Mouse (Mus musculus): Measurements from ENCODE around the gene Stx12.

The Stx12 gene

DNA sequence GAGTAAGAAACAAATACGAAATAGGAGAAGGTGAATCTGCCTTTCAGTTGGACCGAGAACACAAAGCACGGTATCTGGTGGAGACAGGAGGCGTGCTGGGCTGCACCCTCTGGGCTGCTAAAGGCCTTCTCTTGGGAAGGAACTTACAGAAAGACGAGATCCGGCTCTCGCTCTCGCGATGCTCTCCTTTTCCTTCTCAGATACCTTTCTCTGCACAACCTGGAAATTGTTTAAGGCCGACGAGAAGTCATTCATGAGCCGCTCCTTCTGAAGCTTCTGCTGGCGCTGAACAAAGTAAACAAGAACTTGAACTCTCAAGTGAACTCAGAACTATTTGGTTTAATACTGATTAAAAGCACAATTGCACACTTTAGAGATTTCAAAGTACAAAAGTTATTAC is 21.3 kb downstream of the Stx12 start:
- no peak for DNase-seq

DNA sequence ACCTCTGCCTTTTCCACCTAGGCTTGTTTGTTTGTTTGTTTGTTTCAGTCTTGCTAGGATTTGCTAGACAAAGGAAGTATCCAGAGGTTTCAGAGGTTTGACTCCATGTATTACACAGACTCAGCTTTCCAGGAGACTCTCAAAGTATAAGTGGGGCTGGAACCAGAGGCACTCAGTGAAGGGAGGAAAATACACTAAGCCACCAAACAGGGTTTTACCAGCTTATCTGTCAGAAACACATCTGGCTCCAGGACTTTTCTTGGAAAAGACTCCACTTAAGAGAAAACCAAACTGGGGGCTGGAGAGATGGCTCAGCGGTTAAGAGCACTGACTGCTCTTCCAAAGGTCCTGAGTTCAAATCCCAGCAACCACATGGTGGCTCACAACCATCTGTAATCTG is 23.4 kb downstream of the Stx12 start:
- DNase-seq, result no peak

DNA sequence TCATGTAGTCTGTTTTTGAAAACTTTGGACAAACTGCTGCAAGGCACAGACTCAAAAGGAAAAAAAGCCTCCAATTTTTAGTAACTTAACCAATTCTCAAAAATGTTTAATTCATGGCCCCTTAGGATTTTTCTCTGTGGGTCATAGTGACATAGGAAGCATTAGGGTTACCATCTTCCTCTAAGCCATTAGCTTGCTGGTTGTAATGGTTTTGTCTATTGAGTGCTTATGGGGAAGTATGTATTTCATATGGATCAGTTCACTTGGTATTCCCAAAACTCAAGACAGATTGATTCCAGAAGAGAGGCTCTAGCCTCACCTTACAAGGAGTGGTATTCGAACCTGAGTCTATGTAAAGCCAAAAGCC is 40.6 kb downstream of the Stx12 start:
- DNase-seq, result no peak

DNA sequence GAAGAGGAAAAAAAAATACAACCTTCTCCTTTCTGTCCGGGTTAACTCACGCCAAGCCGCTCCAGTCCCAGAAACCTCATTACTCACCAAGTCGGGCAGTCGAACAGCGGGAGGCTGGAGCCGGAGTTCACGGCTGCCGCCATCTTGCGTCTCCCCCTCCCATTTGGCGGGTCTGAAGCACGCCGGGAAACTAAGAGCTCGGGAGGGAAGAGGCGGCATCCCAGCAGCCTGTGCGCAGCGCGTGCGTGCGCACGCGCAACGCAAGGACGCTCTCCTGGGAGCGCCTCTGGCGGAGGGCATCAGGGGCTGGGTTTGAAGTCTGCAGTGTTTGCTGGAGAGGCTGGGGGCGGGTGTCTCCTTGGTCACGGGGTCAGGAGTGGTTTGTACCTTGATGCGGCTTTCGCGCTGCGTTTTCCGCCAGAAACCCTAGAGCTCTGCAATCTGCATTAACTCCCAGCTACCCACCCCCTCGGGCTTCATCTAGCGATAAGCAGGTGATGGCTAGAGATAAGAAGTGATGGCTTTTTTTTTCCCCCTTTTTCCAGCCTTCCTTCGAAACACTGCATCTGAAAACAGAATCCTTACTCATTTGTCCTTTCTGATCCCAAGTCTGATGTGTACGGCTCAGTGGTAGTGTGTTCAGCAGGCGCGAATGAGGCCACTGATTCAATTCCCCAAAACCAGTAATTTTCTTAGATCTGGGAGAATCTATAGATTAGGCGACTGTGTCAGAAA is 41.2 kb downstream of the Stx12 start, which contains the start of gene Ppp1r8:
Gene Ppp1r8 (minus strand): TSS at position 200 of the 735 bp plus-strand sequence.
- peak; percentile 83 for DNase-seq

DNA sequence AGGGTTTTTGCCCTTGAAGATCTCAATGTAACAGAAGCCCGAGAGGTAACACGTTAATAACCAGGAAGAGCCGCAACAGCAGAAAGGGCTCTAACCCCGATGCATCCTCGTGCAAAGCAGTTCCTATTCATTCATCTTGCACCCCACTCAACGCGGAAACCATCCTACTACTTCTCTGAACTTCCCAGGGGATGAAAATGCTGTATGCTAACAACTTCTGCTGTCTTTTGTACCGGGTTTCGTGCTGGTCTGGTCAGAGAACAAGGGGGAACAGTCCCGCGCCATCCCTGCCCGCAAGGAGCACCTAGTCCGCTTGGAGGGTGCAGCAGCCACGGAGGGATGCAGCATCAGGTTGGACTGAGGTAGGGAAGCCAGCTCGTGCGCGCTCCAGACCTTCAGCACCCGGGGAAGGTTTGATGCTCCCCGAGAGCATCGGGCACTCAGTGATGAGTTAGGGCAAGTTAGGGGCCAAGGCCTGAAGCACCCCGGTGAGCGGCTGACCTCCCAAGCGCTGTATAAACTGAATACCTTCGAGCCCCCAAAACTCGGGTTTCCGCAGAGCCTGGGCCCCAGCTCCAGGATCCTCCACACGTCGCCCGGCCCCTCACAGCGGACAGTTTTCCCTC is 41.9 kb downstream of the Stx12 start:
- peak; percentile 17 for DNase-seq

DNA sequence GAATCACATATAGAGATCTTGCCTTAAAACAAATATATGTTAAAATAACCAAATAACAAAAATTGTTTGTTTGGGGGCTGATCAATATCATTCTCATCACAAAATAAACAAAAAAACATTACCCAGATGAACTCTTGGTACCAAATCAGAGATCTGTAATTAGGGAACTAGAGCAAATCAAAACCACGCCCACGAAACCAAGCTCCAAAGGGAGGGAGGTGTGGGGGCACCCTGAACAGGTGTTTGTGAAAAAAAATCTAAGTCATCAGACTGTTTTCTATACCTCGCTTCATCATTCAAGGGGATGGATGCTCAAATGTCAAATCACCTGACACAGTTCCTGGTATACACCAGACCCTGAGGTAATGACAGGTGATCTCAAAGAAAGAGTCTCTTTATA is 42.8 kb downstream of the Stx12 start:
- DNase-seq, result no peak

DNA sequence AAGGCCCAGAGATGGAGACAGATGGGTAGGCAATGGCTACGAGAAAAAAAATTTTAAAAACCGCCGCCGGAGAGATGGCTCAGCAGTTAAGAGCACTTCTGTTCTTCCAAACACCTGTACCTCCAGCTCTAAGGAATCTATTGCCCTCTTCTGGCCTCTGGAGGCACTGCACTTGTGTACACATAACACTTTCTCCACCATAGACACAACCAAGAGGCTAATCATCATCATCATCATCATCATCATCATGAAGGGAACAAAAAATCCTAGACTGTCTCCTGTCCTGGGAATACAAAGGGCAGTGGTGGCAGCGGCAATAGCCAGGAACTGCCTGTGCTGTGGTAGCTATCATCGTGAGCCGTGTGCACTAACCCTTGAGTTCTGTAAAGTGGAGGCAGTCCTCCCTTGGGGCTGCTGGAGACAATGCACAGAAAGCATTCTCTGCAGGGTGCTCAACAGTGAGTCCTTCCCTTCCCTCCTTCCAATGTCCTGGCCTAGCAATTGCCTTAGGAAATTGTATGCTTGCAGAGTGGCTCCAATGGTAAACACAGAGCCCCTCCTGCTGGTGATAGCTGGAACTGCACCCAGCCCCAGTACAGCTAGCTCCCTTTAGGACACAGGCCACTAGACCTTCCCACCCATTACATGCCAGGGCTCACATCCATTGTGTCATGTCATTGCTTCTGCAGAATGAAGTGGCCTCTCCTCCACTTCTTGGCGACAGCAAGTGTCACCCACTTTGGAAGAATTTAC is 60.5 kb downstream of the Stx12 start:
- peak; percentile 72 for DNase-seq

DNA sequence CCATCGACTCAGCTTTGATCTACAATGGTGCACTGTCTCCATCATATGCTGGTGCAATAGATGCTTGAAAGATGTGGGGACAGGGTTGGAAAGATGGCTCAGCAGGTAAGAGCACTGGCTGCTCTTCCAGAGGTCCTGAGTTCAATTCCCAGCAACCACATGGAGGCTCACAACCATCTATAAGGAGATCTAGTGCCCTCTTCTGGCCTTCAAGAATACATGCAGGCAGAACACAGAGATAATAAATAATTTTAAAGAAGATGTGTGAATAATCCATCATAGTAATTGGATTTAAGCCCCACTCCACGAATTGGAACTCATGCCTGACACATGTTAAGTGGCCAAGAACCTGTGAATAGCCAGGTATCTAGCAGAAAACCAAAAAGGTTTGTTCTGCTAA is 65.9 kb downstream of the Stx12 start:
- DNase-seq, result no peak

DNA sequence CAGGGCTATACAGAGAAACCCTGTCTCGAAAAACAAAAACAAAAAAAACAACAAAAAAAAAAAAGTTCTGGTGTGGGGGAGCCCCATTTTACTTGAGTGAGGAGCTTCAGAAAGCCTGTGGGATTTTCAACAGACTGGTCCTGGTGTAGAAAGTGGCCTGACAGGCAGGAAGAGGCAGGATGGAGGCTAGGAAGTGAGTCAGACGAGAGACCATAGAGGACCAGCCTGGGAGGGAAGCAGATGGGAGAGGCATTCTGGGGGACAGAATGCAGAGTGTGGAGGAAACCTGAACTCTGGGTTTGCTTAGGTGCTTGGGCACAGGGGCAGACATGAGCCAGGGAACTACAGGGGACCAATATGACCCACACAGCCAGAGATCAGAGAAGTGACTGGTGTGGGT is 67.5 kb downstream of the Stx12 start:
- no peak for DNase-seq

DNA sequence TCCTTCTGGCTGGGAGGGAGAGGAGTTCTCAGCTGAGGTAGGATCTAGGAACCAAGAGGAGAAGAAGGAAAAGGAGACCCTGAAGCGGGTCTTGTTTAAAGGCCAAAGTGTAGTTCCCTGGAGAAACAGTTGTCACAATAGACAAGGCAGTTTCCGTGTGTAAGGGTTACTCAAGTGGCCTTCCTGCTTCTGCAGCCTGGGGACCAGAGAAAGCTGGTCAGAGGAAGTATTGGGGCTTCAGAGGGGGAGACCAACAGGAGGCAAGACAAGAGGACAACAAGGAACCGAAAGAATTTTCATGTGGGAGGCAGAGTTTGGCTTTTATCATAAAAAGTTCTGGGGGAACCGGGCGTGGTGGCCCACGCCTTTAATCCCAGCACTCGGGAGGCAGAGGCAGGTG is 67.9 kb downstream of the Stx12 start:
- DNase-seq, result no peak

DNA sequence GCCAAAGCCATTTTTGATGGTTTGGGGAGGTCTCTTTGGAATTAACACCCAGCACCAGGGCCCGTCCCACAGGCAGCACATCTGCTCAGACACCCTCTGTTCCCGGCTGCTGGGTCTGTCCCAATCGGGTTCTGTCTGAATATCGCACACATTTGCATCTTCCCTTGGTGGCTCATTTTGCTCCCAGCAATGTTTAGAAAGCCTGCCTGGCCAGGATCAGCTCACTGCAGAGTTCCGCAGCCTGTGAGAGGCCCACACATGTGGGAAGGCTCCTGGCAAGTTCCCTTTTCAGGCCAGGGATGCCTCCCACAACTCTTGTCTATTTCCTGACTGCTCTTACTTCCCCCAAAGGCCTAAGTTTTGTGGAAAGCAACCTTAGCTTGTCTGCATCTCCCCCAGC is 74.7 kb downstream of the Stx12 start:
- DNase-seq, result no peak

DNA sequence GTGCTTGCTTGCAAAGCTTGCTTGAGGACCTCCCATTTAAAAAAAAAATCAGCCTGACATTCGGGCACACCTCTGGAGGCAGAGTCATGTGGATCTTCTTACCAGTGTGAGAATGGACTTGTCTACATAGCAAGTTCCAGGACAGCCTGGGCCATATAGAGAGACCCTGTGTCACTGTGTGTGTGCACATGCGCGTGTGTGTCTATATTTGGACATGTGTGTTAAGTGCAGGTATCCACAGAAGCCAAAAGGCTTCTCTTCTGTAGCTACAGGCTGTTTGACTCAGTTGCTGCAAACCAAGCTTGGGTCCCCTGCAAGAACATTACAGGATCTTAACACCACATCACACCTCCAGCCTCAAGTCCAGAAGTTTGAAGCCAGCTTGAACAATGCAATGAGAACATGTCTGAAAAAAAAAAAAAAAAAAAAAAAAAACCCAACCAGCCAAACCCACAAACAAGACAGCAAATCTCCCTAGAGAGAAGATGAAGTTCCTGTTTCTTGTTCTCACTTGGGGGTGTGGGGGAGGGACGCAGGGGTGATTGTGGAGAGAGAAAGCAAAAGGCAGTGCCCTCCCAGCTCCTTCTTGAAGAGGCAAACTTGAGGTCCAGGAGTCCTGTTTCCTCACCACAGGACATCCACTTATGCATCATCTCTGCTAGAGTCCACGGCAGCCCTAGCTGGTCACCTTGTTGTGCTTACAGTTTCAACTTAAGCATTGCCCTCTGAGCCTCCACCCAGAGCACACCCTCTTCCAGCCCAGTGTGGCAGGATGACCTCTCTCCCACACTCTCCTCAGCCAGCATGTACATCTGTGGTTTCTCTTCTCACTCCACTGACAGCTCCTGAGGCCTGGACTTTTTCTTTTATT is 76.3 kb downstream of the Stx12 start:
- DNase-seq, result no peak

DNA sequence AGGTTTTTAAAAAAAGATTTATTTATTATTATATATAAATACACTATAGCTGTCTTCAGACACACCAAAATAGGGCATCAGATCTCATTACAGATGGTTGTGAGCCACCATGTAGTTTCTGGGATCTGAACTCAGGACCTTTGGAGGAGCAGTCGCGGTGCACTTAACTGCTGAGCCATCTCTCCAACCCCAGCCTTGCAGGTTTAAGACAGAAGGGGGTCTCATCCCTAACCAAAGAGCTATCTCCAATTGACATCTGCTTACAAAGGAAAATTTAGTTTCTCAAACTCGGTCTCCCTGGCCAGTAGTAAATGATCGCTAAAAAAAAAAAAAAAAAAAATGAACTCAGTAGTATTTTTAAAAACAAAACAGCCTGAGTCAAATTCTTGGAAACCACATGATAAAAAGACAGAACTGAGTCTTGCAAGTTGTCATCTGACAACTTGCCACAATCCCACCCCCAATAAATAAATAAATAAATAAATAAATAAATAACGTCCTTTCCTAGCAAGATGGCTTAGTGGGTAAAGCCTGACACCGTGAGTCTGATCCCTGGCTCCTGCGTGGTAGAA is 77.6 kb downstream of the Stx12 start:
- no peak for DNase-seq

DNA sequence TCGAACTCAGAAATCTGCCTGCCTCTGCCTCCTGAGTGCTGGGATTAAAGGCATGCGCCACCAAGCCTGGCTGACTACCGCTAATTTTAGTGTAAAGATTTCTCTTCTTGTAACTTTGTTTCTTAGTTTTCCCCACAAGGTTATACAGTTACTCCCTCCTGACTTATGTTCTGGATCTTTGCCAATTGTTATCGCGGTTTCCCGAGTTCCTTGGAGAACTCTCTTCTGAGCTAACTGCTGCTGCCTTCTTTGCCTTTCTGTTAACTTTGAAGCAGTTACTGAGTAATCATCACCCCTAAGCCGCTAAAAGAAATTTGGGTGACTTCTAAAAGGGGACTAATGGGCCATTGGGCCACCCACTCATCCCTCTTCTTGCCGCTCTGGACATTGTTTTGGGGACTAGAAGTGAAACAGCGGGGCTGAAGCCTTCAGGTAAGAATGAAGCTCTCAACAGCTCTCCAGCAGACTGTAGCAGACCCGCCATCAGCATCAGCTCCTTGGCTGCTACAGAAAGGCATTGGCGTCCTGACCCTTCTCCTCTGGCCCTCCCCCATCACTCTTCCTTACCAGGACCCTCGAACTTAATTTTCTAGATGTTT is 78.6 kb downstream of the Stx12 start:
- DNase-seq, result no peak

DNA sequence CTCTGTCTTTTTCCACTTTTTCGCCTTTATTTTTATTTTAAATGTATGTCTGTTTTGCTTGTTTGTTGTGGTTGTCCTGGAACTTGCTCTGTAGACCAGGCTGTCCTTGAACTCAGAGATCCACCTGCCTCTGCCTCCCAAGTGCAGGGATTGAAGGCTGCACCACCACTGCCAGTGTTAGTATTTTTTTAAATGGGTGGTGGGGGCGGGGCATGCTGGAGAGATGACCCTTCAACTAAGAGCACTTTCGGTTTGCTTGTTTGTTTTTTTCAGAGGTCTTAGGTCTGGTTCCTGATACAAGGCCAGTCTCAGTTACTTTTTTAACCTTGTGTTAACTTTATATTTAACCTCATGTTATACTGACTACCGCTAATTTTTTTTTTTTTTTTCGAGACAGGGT is 79.2 kb downstream of the Stx12 start:
- no peak for DNase-seq

DNA sequence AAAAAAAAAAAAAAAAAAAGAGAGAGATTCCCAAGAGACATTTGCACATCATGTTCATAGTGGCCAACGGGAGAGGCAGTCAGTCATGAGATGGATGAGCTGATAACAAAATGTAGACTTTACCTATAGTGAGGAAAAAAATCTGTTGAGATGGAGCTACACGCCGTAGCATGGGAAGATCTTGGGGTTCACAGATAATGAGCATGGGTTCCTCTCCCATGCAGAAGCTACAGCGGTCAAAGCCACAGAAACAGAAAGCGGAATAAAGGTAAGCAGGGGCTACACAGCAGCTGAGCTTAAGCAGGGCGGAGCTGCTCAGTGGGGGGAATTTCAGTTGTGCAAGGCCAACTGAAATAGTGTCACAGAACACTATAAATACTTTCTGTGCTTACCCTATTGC is 80.0 kb downstream of the Stx12 start:
- DNase-seq, result no peak

DNA sequence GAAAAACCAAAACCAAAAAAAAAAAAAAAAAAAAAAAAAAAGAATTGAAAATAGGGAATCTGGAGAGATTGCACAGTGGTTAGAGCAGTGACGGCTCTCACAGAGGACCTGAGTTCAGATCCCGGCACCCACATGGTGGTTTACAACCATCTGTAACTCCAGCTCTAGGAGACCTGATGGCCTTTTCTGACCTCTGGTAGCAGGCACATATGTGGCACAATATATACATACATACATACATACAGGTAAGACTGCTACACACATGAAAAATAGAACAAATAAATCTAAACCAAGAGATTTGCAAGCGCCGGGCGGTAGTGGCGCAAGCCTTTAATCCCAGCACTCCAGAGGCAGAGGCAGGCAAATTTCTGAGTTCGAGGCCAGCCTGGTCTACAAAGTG is 80.4 kb downstream of the Stx12 start:
- no peak for DNase-seq
